Mouse (Mus musculus): ENCODE measurements around the gene Pm20d2.

DNA sequence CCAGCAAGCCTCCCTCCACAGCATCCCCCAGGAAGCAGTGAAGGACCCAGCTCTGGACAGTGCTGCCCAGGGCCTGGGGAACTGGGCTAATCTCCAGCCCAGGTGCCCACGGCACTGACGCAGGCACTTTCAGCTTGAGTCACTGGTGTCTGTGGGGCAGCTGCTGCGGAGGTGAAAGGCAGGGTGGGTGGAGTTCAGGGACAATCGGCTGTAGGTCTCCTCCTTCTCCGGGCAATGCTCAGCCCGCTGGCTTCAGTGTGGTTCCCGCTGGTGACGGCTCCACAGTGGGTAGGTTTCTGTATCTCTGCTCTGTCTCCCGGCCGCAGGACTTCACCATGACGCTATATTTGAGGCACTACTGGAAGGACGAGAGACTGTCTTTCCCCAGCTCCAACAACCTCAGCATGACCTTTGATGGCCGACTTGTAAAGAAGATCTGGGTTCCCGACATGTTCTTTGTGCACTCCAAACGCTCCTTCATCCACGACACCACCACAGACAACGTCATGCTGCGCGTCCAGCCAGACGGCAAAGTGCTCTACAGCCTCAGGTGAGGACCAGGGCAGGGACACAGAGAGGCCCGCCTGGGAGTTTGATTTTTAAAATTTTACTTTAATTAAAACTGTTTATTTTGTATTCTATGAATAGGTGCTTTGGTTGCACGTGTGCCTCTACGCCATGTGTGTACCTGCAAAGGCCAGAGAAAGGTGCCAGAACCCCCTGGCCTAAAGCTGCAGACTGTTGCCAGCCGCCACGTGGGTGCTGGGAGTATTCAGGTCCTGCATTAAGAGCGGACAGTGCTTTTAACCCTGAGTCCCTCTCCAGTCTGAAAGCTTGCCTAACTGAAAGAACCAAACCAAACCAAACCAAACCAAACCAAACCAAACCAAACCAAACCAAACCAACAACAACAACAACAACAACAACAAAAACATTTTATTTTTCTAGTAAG, 37.2 kb downstream of the Pm20d2 start:
- no peak for TF ChIP-seq CTCF (IDR thresholded peaks at IDR 0.05; ENCODE audit: insufficient read depth, low read depth, low read length)
- no peak for TF ChIP-seq POLR2A (IDR thresholded peaks at IDR 0.05; ENCODE audit: insufficient read depth, low read depth, low read length)

Data from olfactory bulb, adult 2 months (tissue).